Mouse (Mus musculus) cerebellum, postnatal 36 days (tissue): ENCODE results near the gene Pafah1b1.

Experiments
- DNase-seq, 2 experiments: peaks; one replicate each; pipeline ENCODE4 v3.0.0; 2021 to 2022; ENCODE audit warnings: mixed read lengths in 2 of 2

Gene Pafah1b1

GRCm38 (mm10) chr11:74724235-74724791, at the start of gene Pafah1b1:
TSS of gene Pafah1b1 (minus strand) at chr11:74724670.
- peak; percentile 94 to 97 for DNase-seq

- DNase-seq, result no peak
Observed at GRCm38 (mm10) chr11:74772386-74772785, 47.9 kb upstream of the Pafah1b1 start.

- no peak for DNase-seq
Observed at GRCm38 (mm10) chr11:74771650-74772049, 47.2 kb upstream of the Pafah1b1 start.

GRCm38 (mm10) chr11:74771234-74771633, 46.8 kb upstream of the Pafah1b1 start:
- DNase-seq, result peak in 1 of 2 experiments; percentile 16

GRCm38 (mm10) chr11:74770595-74771207, 46.2 kb upstream of the Pafah1b1 start, which contains the start of gene Mettl16:
TSS of gene Mettl16 (plus strand) at chr11:74770830.
- DNase-seq, result peak; percentile 91 to 96

- no peak for DNase-seq
Observed at GRCm38 (mm10) chr11:74770037-74770436, 45.6 kb upstream of the Pafah1b1 start.

- DNase-seq, result peak; percentile 16
Observed at GRCm38 (mm10) chr11:74768045-74768444, 43.6 kb upstream of the Pafah1b1 start.

- no peak for DNase-seq
Observed at GRCm38 (mm10) chr11:74767469-74767868, 43.0 kb upstream of the Pafah1b1 start.

- no peak for DNase-seq
Observed at GRCm38 (mm10) chr11:74763960-74764625, 39.6 kb upstream of the Pafah1b1 start.

- no peak for DNase-seq
Observed at GRCm38 (mm10) chr11:74761011-74761705, 36.7 kb upstream of the Pafah1b1 start.

- no peak for DNase-seq
Observed at GRCm38 (mm10) chr11:74756631-74757030, 32.2 kb upstream of the Pafah1b1 start.

- DNase-seq, result no peak
Observed at GRCm38 (mm10) chr11:74751352-74752066, 27.0 kb upstream of the Pafah1b1 start.

GRCm38 (mm10) chr11:74750662-74751351, 26.3 kb upstream of the Pafah1b1 start:
- DNase-seq, result no peak

- no peak for DNase-seq
Observed at GRCm38 (mm10) chr11:74749241-74749640, 24.8 kb upstream of the Pafah1b1 start.

GRCm38 (mm10) chr11:74748022-74748421, 23.6 kb upstream of the Pafah1b1 start:
- DNase-seq, result no peak

GRCm38 (mm10) chr11:74737861-74738260, 13.4 kb upstream of the Pafah1b1 start:
- DNase-seq, result no peak

- no peak for DNase-seq
Observed at GRCm38 (mm10) chr11:74734917-74735316, 10.4 kb upstream of the Pafah1b1 start.

GRCm38 (mm10) chr11:74725181-74725580, 711 bp upstream of the Pafah1b1 start:
- peak; percentile 24 to 32 for DNase-seq

GRCm38 (mm10) chr11:74723357-74724234, 874 bp downstream of the Pafah1b1 start:
- DNase-seq, result peak; percentile 77 to 79

GRCm38 (mm10) chr11:74721971-74722370, 2.5 kb downstream of the Pafah1b1 start:
- DNase-seq, result no peak

GRCm38 (mm10) chr11:74721141-74721540, 3.3 kb downstream of the Pafah1b1 start:
- DNase-seq, result no peak
